ENCODE assay signal across 8 mouse cellular contexts in the genomic region with DNA sequence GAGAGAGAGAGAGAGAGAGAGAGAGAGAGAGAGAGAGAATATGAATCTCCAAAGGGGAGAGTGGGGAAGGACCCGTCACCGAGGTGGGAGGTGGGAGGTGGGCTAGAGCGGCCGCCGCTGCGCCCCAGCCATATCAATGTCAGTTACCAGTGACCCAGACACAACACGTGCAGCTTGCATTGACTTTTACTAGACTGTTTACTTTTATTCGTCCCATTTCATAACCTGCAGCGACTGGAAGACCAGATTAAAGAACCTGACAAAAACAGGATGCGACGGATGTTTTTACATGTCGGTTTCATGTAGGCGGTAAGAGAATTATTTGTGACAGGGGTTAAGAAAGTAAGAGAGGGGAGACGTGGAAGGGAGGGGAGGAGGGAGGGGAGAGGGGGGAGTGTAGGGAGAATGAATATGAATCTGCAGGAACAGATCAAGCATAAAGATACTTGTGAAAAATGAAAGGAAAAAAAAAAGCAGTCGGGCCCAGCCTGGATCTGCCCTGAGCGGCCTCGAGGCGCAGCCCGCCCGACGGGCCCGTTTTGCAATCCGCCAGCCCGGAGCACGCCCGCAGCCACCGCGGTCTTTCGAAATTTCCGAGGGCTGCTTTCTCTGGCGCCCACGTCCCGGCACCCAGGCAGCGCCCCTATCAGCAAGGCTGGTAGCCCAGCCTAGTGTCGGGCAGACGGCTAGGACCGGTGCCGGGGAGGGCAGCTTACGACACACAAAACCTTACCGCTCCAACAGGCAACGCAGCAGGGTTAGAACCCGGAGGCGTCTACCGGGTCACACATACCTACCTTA. TPM values are rescaled to one million over a fixed set of nuclear protein-coding genes. Genes with fewer than 3 reads are reported as not detected.
A peak's percentile ranks its signal among the peaks of the same experiment; 100 is the strongest.
DNase-seq lines count a peak whose midpoint lies in the region; ATAC-seq and TF ChIP-seq lines count a peak whose summit lies in the region.

No protein-coding gene starts in this region.

- TF ChIP-seq POLR2A in cerebellum, adult 2 months (IDR thresholded peaks at IDR 0.05; ENCODE audit: borderline replicate concordance, insufficient read depth, low read length), result no peak

- DNase-seq in cerebellum, postnatal 25 days, result peak; percentile 17 to 29
- no peak for DNase-seq in cerebellum, adult 2 months
- DNase-seq in adrenal gland, postnatal 14 days, result peak; percentile 76
- DNase-seq in forelimb bud, embryonic 11.5 days (ENCODE audit: low read depth, low spot score), result peak; percentile 20
- no peak for DNase-seq in cerebellum, postnatal 4 days (ENCODE audit: low spot score in 2 of 2)

- peak overlapping the region; percentile 58 for H3K9ac ChIP-seq in intestine, embryonic 16.5 days (ENCODE audit: low read depth, low read length)
- no peak overlapping the region for H3K9ac ChIP-seq in lung, embryonic 15.5 days

- peak; percentile 16; the same call in 1 of the 2 replicates for ATAC-seq in intestine, embryonic 16.5 days
- ATAC-seq in lung, embryonic 15.5 days (ENCODE audit: borderline replicate concordance, extremely low read depth, low FRiP score, low TSS enrichment), result no peak
- ATAC-seq in neutrophil, adult 5-6 weeks (ENCODE audit: extremely low read depth, insufficient number of reproducible peaks, low FRiP score, poor library complexity, severe bottlenecking), result peak; percentile 23; the same call in 1 of the 2 replicates

- WGBS in cerebellum, adult 2 months, result 3% methylated on average over 44 of the region's 44 CpGs
- WGBS in intestine, embryonic 16.5 days, result 1% methylated on average over 44 of the region's 44 CpGs
- WGBS in lung, embryonic 15.5 days, result under 1% methylated on average over 44 of the region's 44 CpGs

- H3K36me3 ChIP-seq in intestine, embryonic 16.5 days (ENCODE audit: control insufficient read depth, insufficient read depth, low read length), result no peaks in the 10 kb centered on the region
- no peaks in the 10 kb centered on the region for H3K36me3 ChIP-seq in lung, embryonic 15.5 days

- H3K4me3 ChIP-seq in cerebellum, adult 2 months (replicated peaks; ENCODE audit: insufficient read depth, low read depth, low read length), result no peak overlapping the region
- H3K4me3 ChIP-seq in intestine, embryonic 16.5 days (ENCODE audit: low read length), result peak overlapping the region; percentile 64
- H3K4me3 ChIP-seq in lung, embryonic 15.5 days, result peak overlapping the region; percentile 56

- H3K27ac ChIP-seq in cerebellum, adult 2 months (ENCODE audit: insufficient read depth, low read length), result no peak overlapping the region
- no peak overlapping the region for H3K27ac ChIP-seq in intestine, embryonic 16.5 days (ENCODE audit: low read length)
- H3K27ac ChIP-seq in lung, embryonic 15.5 days, result no peak overlapping the region

- peak overlapping the region; percentile 81 for H3K4me2 ChIP-seq in intestine, embryonic 16.5 days (ENCODE audit: low read depth, low read length)
- peak overlapping the region; percentile 100 for H3K4me2 ChIP-seq in lung, embryonic 15.5 days

- TF ChIP-seq CTCF in cerebellum, adult 2 months (IDR thresholded peaks at IDR 0.05; ENCODE audit: borderline replicate concordance, insufficient read depth, low read depth, low read length), result no peak

- no peaks in the 10 kb centered on the region; the same call in 1 of the 2 replicates for H3K9me3 ChIP-seq in intestine, embryonic 16.5 days (ENCODE audit: control insufficient read depth, low read length)
- H3K9me3 ChIP-seq in lung, embryonic 15.5 days, result no peaks in the 10 kb centered on the region

- H3K4me1 ChIP-seq in cerebellum, adult 2 months (ENCODE audit: control insufficient read depth, insufficient read depth, low read length), result peaks cover 5% of the 10 kb centered on the region; the same call in 1 of the 2 replicates
- peaks cover 19% of the 10 kb centered on the region for H3K4me1 ChIP-seq in intestine, embryonic 16.5 days (ENCODE audit: control insufficient read depth, insufficient read depth, low read length)
- peaks cover 36% of the 10 kb centered on the region for H3K4me1 ChIP-seq in lung, embryonic 15.5 days

- H3K27me3 ChIP-seq in cerebellum, adult 2 months (ENCODE audit: control insufficient read depth, insufficient read depth, low read length), result peaks cover 16% of the 10 kb centered on the region; the same call in 1 of the 2 replicates
- peaks cover 42% of the 10 kb centered on the region for H3K27me3 ChIP-seq in intestine, embryonic 16.5 days (replicated peaks; ENCODE audit: control insufficient read depth, insufficient read depth, low read length)
- peaks cover 70% of the 10 kb centered on the region for H3K27me3 ChIP-seq in lung, embryonic 15.5 days

RNA-seq across cellular contexts. Expression of a gene that starts 1.8 kb away (rescaled TPM):
- polyA plus RNA-seq in cerebellum, adult 2 months (2012; rRNA removed), result 0.30 and 0.79 TPM in 2 replicates
- 26.1 and 33.7 TPM in 2 replicates for total RNA-seq in adrenal gland, postnatal 14 days (2021)
- 4.3 and 10.8 TPM in 2 replicates for polyA plus RNA-seq in intestine, embryonic 16.5 days (2015; fragmentation: Nextera tagmentation; extraction: Ambion mirVana)
- polyA plus RNA-seq in lung, embryonic 15.5 days (2015; fragmentation: Nextera tagmentation; extraction: Ambion mirVana), result 2.5 and 3.3 TPM in 2 replicates
- 0.12 TPM in 1 of 2 replicates, not detected in the other for total RNA-seq in neutrophil, adult 5-6 weeks (2017)

Comparison
In these comparisons a context has a peak if more than half of its experiments do, and no peak if none do; other contexts are left out.
1. DNase-seq: peak in cerebellum, postnatal 25 days (2 of 2), adrenal gland, postnatal 14 days (single experiment) and forelimb bud, embryonic 11.5 days (single experiment); none in cerebellum, adult 2 months (0 of 2) and cerebellum, postnatal 4 days (0 of 2).